Mouse (Mus musculus): ENCODE data around the gene Pfdn2. TPM values are rescaled to one million over a fixed set of nuclear protein-coding genes. Genes with fewer than 3 reads are reported as not detected.

Pfdn2 gene
- 17.3 TPM for polyA plus RNA-seq (2014; fragmentation: Illumina TruSeq; extraction: RNeasy Lipid Tissue Mini Kit (QIAGEN cat#74804); ENCODE audit: low read depth, low replicate concordance)

DNA sequence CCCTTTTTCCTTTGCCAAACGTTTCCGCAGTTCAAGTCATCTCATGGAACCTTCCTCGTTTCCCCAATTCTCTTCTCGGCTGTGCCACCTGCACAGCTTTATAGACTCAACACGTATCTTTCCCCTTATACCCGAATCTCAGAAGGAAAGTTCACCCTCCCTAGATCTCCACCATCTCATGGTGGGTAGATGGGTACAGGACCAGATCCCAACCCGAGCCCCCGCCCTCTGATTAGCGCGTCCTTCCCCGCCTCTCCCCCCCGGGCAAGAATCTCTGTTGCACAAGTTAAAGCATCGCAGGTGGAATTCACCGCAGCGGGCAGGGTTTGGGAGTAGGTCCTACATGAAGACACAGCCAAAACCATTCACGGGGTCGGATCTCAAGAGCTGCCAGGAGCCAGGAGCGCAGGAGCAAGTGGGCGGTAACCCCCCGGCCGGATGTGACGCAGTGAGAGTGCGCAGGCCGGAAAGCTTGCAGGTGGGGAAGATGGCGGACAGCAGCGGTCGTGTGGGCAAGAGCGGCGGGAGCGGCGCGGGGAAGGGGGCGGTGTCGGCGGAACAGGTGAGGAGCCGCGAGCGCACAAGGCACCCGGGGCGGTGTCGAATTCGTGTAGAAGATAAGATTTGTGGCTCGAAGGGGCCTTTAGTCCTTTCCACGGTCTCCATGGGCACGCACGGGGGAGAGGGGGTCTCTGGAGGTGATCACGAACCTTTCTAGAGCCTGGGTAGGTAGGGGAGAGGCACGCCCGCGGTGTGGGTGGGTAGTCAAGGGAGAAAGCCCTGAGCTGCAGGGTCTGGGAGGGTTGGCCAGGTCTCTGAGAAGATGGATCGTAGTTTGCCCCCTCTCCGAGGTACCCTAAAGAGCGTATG, at the start of gene Pfdn2, which contains the start of gene Nit1:
TSS of gene Pfdn2 (plus strand) at position 446 of the 870 bp plus-strand sequence.
TSS of gene Nit1 (minus strand) at position 422 of the 870 bp plus-strand sequence.

GRCm38 (mm10) chr1:171328839-171329432, 16.5 kb upstream of the Pfdn2 start, which contains the start of gene Dedd:
Gene Dedd, plus strand, starts transcription at chr1:171329145.

GRCm38 (mm10) chr1:171360656-171361055, 15.2 kb downstream of the Pfdn2 start, which contains the start of gene Klhdc9:
Gene Klhdc9, minus strand, starts transcription at chr1:171360798.

DNA sequence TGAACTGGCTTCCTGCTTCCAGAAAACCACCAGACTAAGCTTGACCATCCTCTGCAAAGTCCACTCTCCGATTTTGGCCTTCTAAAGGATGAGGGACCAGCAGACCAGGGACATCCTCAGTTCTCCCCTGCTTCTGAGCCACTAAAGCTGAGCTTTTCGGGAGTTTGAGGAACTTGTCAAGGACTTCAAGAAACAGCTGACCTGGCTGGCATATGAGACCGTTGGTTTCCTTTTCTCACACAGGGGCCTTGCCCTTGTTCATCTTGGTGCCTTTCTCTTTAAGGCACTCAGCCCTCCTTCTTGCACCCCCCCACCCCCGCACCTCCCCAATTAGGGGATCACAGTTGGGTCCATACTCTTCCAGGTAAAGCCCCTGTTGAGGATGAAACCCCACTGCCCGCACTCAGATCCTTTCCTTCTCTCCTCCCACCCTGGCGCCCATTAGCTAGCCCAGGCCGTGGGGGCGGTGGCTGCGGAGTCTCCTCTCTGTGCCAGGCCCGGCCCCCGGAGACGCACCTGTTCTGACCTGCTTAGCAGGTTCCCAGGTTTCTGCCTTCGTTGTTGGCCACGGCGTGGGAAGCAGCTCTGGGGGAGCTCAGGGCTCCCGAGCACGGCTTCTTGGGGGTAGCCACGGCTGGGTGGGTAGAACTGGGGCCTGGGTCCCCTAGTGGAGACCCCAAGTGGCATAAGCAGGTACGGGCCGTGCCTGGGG, 24.5 kb downstream of the Pfdn2 start, which contains the start of gene Nectin4:
TSS of gene Nectin4 (plus strand) at position 255 of the 712 bp plus-strand sequence.

GRCm38 (mm10) chr1:171388376-171389102, 43.1 kb downstream of the Pfdn2 start, which contains the start of gene Arhgap30:
Gene Arhgap30, plus strand, starts transcription at chr1:171388954.

Other genes starting within 250 kb of the Pfdn2 start
- gene Cfap126, start 231.8 kb upstream of the Pfdn2 start, polyA plus RNA-seq (2014; fragmentation: Illumina TruSeq; extraction: RNeasy Lipid Tissue Mini Kit (QIAGEN cat#74804); ENCODE audit: low read depth, low replicate concordance): 1.3 TPM
- 44.4 TPM for gene Sdhc, start 195.1 kb upstream of the Pfdn2 start, polyA plus RNA-seq (2014; fragmentation: Illumina TruSeq; extraction: RNeasy Lipid Tissue Mini Kit (QIAGEN cat#74804); ENCODE audit: low read depth, low replicate concordance)
- not detected for gene Mpz, start 195.0 kb upstream of the Pfdn2 start, polyA plus RNA-seq (2014; fragmentation: Illumina TruSeq; extraction: RNeasy Lipid Tissue Mini Kit (QIAGEN cat#74804); ENCODE audit: low read depth, low replicate concordance)
- 36.1 TPM for gene Pcp4l1, start 149.4 kb upstream of the Pfdn2 start, polyA plus RNA-seq (2014; fragmentation: Illumina TruSeq; extraction: RNeasy Lipid Tissue Mini Kit (QIAGEN cat#74804); ENCODE audit: low read depth, low replicate concordance)
- 1.4 TPM for gene Nr1i3, start 131.7 kb upstream of the Pfdn2 start, polyA plus RNA-seq (2014; fragmentation: Illumina TruSeq; extraction: RNeasy Lipid Tissue Mini Kit (QIAGEN cat#74804); ENCODE audit: low read depth, low replicate concordance)
- gene Tomm40l, start 123.2 kb upstream of the Pfdn2 start, polyA plus RNA-seq (2014; fragmentation: Illumina TruSeq; extraction: RNeasy Lipid Tissue Mini Kit (QIAGEN cat#74804); ENCODE audit: low read depth, low replicate concordance): 6.9 TPM
- not detected for gene Apoa2, start 120.6 kb upstream of the Pfdn2 start, polyA plus RNA-seq (2014; fragmentation: Illumina TruSeq; extraction: RNeasy Lipid Tissue Mini Kit (QIAGEN cat#74804); ENCODE audit: low read depth, low replicate concordance)
- 23.4 TPM for gene Fcer1g, start 111.3 kb upstream of the Pfdn2 start, polyA plus RNA-seq (2014; fragmentation: Illumina TruSeq; extraction: RNeasy Lipid Tissue Mini Kit (QIAGEN cat#74804); ENCODE audit: low read depth, low replicate concordance)
- 2.6 TPM for gene Adamts4, start 95.2 kb upstream of the Pfdn2 start, polyA plus RNA-seq (2014; fragmentation: Illumina TruSeq; extraction: RNeasy Lipid Tissue Mini Kit (QIAGEN cat#74804); ENCODE audit: low read depth, low replicate concordance)
- gene Ndufs2, start 94.3 kb upstream of the Pfdn2 start, polyA plus RNA-seq (2014; fragmentation: Illumina TruSeq; extraction: RNeasy Lipid Tissue Mini Kit (QIAGEN cat#74804); ENCODE audit: low read depth, low replicate concordance): 59.0 TPM
- gene B4galt3, start 75.3 kb upstream of the Pfdn2 start, polyA plus RNA-seq (2014; fragmentation: Illumina TruSeq; extraction: RNeasy Lipid Tissue Mini Kit (QIAGEN cat#74804); ENCODE audit: low read depth, low replicate concordance): 10.8 TPM
- 10.9 TPM for gene Ppox, start 64.5 kb upstream of the Pfdn2 start, polyA plus RNA-seq (2014; fragmentation: Illumina TruSeq; extraction: RNeasy Lipid Tissue Mini Kit (QIAGEN cat#74804); ENCODE audit: low read depth, low replicate concordance)
- 15.5 TPM for gene Usp21, start 57.7 kb upstream of the Pfdn2 start, polyA plus RNA-seq (2014; fragmentation: Illumina TruSeq; extraction: RNeasy Lipid Tissue Mini Kit (QIAGEN cat#74804); ENCODE audit: low read depth, low replicate concordance)
- 84.2 TPM for gene Ufc1, start 50.6 kb upstream of the Pfdn2 start, polyA plus RNA-seq (2014; fragmentation: Illumina TruSeq; extraction: RNeasy Lipid Tissue Mini Kit (QIAGEN cat#74804); ENCODE audit: low read depth, low replicate concordance)
- gene Dedd, start 16.5 kb upstream of the Pfdn2 start, polyA plus RNA-seq (2014; fragmentation: Illumina TruSeq; extraction: RNeasy Lipid Tissue Mini Kit (QIAGEN cat#74804); ENCODE audit: low read depth, low replicate concordance): 22.4 TPM
- gene Nit1, start within 50 bp of the Pfdn2 start, polyA plus RNA-seq (2014; fragmentation: Illumina TruSeq; extraction: RNeasy Lipid Tissue Mini Kit (QIAGEN cat#74804); ENCODE audit: low read depth, low replicate concordance): 20.6 TPM
- not detected for gene Klhdc9, start 15.1 kb downstream of the Pfdn2 start, polyA plus RNA-seq (2014; fragmentation: Illumina TruSeq; extraction: RNeasy Lipid Tissue Mini Kit (QIAGEN cat#74804); ENCODE audit: low read depth, low replicate concordance)
- gene Nectin4, start 24.4 kb downstream of the Pfdn2 start, polyA plus RNA-seq (2014; fragmentation: Illumina TruSeq; extraction: RNeasy Lipid Tissue Mini Kit (QIAGEN cat#74804); ENCODE audit: low read depth, low replicate concordance): 0.60 TPM
- gene Arhgap30, start 43.3 kb downstream of the Pfdn2 start, polyA plus RNA-seq (2014; fragmentation: Illumina TruSeq; extraction: RNeasy Lipid Tissue Mini Kit (QIAGEN cat#74804); ENCODE audit: low read depth, low replicate concordance): 10.1 TPM
- gene Usf1, start 65.6 kb downstream of the Pfdn2 start, polyA plus RNA-seq (2014; fragmentation: Illumina TruSeq; extraction: RNeasy Lipid Tissue Mini Kit (QIAGEN cat#74804); ENCODE audit: low read depth, low replicate concordance): 1.4 TPM
- gene Tstd1, start 73.2 kb downstream of the Pfdn2 start, polyA plus RNA-seq (2014; fragmentation: Illumina TruSeq; extraction: RNeasy Lipid Tissue Mini Kit (QIAGEN cat#74804); ENCODE audit: low read depth, low replicate concordance): 34.1 TPM
- 91.4 TPM for gene F11r, start 91.9 kb downstream of the Pfdn2 start, polyA plus RNA-seq (2014; fragmentation: Illumina TruSeq; extraction: RNeasy Lipid Tissue Mini Kit (QIAGEN cat#74804); ENCODE audit: low read depth, low replicate concordance)
- gene Alyref2, start 157.8 kb downstream of the Pfdn2 start, polyA plus RNA-seq (2014; fragmentation: Illumina TruSeq; extraction: RNeasy Lipid Tissue Mini Kit (QIAGEN cat#74804); ENCODE audit: low read depth, low replicate concordance): 2.5 TPM
- 0.41 TPM for gene Itln1, start 189.6 kb downstream of the Pfdn2 start, polyA plus RNA-seq (2014; fragmentation: Illumina TruSeq; extraction: RNeasy Lipid Tissue Mini Kit (QIAGEN cat#74804); ENCODE audit: low read depth, low replicate concordance)
- gene Cd244a, start 213.5 kb downstream of the Pfdn2 start, polyA plus RNA-seq (2014; fragmentation: Illumina TruSeq; extraction: RNeasy Lipid Tissue Mini Kit (QIAGEN cat#74804); ENCODE audit: low read depth, low replicate concordance): 4.2 TPM